Mouse (Mus musculus) erythroblast, adult 5-6 weeks (primary cell): ENCODE measurements around the gene Nr1h3. TPM values are rescaled to one million over a fixed set of nuclear protein-coding genes. Genes with fewer than 3 reads are reported as not detected.

ENCODE experiments used
- ATAC-seq: replicated peaks from 2 replicates; pipeline ENCODE4 v1.8.0; 2016; ENCODE audit warnings: moderate number of reproducible peaks, mild to moderate bottlenecking, moderate TSS enrichment, inconsistent platforms; ENCODE audit not compliant: poor library complexity, low FRiP score, severe bottlenecking
- total RNA-seq, 2 experiments: library from RNA; stranded (forward) in 1 of 2; stranded (reverse) in 1 of 2; fragments of 150-400 nt in 1 of 2; fragments of 200-764, 138-1000 nt in 1 of 2; gene quantifications; 2 replicates each; pipeline versions ENCODE4 v1.2.3 to v1.2.4; 2015 to 2017; ENCODE audit warnings: low replicate concordance in 2 of 2

Nr1h3 gene
- total RNA-seq, 2 experiments from 2014 or later, result 0.34 to 1.3 TPM

DNA sequence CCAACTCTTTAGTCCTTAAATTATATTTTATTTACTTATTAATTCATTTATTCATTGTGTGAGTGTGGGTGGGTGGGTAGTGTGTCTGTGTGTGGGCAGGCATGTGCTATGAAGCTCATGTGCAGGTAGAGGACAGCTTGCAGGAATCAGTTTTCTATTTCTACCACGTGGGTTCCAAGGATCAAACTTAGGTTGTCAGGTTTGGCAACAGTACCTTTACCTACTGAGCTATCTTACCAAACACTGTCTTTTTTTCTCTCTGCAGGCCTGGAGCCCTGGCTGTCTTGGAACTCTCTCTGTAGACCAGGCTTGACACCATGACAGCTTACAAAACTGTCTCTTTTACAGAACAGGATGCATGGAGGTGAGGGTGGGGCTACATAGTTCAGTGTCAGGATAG lies 51.3 kb downstream of the Nr1h3 start:
- ATAC-seq, result no peak

DNA sequence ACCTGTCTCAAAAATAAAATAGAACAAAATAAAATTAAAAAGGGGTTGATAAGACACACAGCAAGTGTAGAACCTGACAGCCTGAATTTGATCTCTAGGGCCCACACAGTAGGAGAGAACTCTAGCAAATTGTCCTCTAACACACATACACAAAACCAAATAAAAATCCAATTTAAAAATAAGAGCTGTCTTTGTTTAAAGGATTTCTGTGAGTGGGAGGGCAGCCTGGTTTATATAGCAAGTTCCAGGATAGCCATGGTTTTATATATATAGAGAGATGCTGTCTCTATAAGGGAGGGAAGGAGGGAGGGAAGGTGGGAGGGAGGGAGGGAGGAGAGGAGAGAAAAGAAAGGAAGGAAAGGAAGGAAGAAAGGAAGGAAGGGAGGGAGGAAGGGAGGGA lies 54.5 kb downstream of the Nr1h3 start:
- ATAC-seq, result no peak

DNA sequence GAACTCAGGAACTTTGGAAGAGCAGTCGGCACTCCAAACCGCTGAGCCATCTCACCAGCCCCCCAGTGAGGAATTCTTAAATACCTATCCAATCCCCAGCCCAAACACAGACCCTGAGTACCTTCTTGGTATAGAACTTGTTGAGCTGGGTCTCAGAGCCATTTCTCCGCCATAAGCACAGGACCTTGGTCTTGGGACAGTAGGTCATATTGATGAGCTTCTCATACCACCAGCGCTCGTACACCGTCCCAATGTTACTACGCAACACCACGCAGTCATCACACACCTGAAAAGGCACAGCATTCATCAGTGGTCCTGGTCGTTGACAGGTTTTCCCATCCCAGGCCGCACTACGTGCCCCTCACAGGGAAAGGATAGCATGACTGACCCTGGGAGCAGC lies 59.2 kb downstream of the Nr1h3 start:
- no peak for ATAC-seq

DNA sequence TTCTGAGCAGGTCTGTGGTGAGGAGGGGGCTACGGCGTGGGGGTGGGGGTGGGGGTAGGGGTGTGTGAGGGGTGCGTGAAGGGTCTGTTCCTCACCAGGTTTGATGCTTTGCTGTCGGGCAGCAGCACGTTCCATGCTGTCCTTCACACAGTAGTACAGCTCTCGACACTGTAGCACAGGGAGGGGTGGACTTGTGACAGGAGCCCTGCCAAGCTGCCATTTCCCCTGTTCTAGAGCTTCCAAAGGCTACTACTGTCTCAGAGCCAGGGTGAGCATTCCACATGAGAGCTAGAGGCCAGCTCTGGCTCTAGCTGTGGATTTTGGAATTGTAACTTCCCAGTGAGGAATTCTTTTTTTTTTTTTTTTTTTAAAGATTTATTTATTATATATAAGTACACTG lies 59.7 kb downstream of the Nr1h3 start:
- ATAC-seq, result no peak

DNA sequence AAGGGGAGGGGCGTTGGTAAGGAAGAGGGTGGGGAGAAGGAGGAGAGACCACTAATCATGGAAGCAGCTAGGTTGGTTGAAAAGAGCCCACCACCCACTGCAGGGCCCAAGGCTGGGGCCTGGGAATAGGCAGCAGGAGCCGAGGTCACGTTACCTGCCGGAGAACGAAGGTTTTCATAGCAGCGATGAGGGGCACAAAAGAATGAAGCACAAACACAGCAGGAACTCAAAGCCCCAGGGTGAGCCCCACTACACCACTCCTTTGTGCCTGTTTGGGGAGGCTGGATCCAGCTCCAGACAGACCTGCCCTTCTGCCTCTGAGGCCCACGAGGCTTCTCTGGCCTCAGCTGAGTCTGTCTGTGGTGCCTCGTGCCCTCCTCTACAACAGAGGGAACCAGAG lies 62.9 kb downstream of the Nr1h3 start:
- no peak for ATAC-seq

GRCm38 (mm10) chr2:91139311-91139710 lies 63.3 kb downstream of the Nr1h3 start:
- no peak for ATAC-seq

DNA sequence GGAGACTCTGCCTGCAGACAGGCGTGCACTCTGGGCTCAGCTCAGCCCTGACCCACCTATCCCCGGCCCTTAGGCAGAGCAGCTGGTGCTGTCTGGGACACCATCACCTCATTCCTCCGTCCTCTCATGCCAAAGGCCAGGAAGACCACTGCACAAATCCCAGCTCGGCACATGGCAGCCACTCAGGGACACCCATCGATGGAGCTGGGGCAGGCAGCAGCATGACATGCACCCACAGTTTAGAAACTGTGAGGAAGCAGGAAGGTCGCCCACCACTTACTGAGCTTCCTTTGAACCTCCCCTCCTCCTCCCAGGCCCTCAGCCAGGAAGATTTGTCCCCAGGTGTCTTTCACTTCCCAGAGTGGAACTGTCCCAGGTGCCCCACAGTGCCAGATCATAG lies 65.2 kb downstream of the Nr1h3 start:
- ATAC-seq, result no peak

DNA sequence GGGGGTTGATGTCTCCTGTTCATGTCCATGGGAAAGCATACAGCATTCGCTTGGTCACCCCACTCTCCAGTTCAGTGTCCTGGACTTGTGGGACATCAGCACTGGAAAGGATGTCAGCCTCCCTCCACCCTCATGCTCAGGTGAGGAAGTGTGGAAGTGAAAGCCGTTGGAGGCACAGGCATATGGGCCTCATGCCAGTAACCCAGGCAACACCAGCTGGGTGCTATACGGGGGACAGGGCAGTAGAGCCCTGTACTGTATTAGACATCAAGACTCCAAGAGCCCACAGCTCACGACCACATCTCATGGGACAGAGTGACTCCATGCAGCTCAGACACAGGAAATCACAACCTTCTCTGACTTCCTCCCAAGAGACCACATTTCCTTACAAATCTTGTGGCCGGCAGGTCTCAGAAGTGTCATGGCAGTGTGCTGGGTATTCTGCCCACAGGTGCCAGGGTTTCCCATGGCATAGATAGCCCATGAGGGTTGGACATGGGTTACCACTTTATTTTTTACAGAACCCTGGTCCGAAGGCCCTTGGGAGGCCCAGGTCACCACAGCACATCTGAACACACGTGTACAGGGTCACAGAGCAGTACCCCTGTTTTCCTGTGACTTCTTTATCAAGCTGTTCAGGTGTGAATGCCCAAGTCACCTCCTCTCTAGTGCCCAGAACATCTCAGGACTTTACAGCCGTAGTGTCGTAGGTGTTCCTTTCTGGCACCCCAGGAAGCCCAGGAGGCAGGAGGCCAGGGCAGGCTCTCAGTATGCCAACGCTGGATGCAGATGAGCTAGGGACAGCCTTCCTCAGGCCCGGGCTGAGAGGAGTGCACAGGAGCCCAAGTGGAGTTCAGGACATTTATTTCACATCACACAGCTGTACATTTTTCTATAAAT lies 65.9 kb downstream of the Nr1h3 start:
- ATAC-seq, result no peak

Other genes with a start within 250 kb of the Nr1h3 start
- gene Rapsn, start 167.2 kb downstream of the Nr1h3 start, total RNA-seq (2015; ENCODE audit: low replicate concordance), result not detected in 2 replicates
- gene Rapsn, start 167.2 kb downstream of the Nr1h3 start, total RNA-seq (2017; ENCODE audit: low replicate concordance), result not detected in 2 replicates
- 24.8 and 40.8 TPM in 2 replicates for gene Psmc3, start 148.8 kb downstream of the Nr1h3 start, total RNA-seq (2015; ENCODE audit: low replicate concordance)
- gene Psmc3, start 148.8 kb downstream of the Nr1h3 start, total RNA-seq (2017; ENCODE audit: low replicate concordance), result 76.4 and 132 TPM in 2 replicates
- gene Slc39a13, start 132.4 kb downstream of the Nr1h3 start, total RNA-seq (2015; ENCODE audit: low replicate concordance), result 6.9 TPM in 1 of 2 replicates, not detected in the other
- 0.98 and 4.2 TPM in 2 replicates for gene Slc39a13, start 132.4 kb downstream of the Nr1h3 start, total RNA-seq (2017; ENCODE audit: low replicate concordance)
- 60.5 and 134 TPM in 2 replicates for gene Spi1, start 120.4 kb downstream of the Nr1h3 start, total RNA-seq (2015; ENCODE audit: low replicate concordance)
- 21.6 and 48.5 TPM in 2 replicates for gene Spi1, start 120.4 kb downstream of the Nr1h3 start, total RNA-seq (2017; ENCODE audit: low replicate concordance)
- gene Mybpc3, start 84.7 kb downstream of the Nr1h3 start, total RNA-seq (2015; ENCODE audit: low replicate concordance), result 0.21 TPM in 1 of 2 replicates, not detected in the other
- 0.56 TPM in 1 of 2 replicates, not detected in the other for gene Mybpc3, start 84.7 kb downstream of the Nr1h3 start, total RNA-seq (2017; ENCODE audit: low replicate concordance)
- gene Madd, start 19.0 kb downstream of the Nr1h3 start, total RNA-seq (2015; ENCODE audit: low replicate concordance), result 4.6 and 31.5 TPM in 2 replicates
- 16.3 and 16.4 TPM in 2 replicates for gene Madd, start 19.0 kb downstream of the Nr1h3 start, total RNA-seq (2017; ENCODE audit: low replicate concordance)
- gene Acp2, start 51 bp upstream of the Nr1h3 start, total RNA-seq (2015; ENCODE audit: low replicate concordance), result 0.77 and 6.9 TPM in 2 replicates
- 3.2 and 4.5 TPM in 2 replicates for gene Acp2, start 51 bp upstream of the Nr1h3 start, total RNA-seq (2017; ENCODE audit: low replicate concordance)
- gene Ddb2, start 34.1 kb upstream of the Nr1h3 start, total RNA-seq (2015; ENCODE audit: low replicate concordance), result 1.3 and 2.5 TPM in 2 replicates
- 1.5 and 1.7 TPM in 2 replicates for gene Ddb2, start 34.1 kb upstream of the Nr1h3 start, total RNA-seq (2017; ENCODE audit: low replicate concordance)
- not detected in 2 replicates for gene Pacsin3, start 53.1 kb upstream of the Nr1h3 start, total RNA-seq (2015; ENCODE audit: low replicate concordance)
- gene Pacsin3, start 53.1 kb upstream of the Nr1h3 start, total RNA-seq (2017; ENCODE audit: low replicate concordance), result not detected in 2 replicates
- 11.3 and 23.1 TPM in 2 replicates for gene Arfgap2, start 62.1 kb upstream of the Nr1h3 start, total RNA-seq (2015; ENCODE audit: low replicate concordance)
- gene Arfgap2, start 62.1 kb upstream of the Nr1h3 start, total RNA-seq (2017; ENCODE audit: low replicate concordance), result 18.7 and 28.9 TPM in 2 replicates
- gene 1110051M20Rik, start 241.9 kb upstream of the Nr1h3 start, total RNA-seq (2015; ENCODE audit: low replicate concordance), result 0.38 and 1.3 TPM in 2 replicates
- 0.94 TPM in 1 of 2 replicates, not detected in the other for gene 1110051M20Rik, start 241.9 kb upstream of the Nr1h3 start, total RNA-seq (2017; ENCODE audit: low replicate concordance)